In genomic region chr14:10430396-10431000, GRCm38 (mm10) we compare ENCODE assay signal across 24 mouse cellular contexts.
DNase-seq lines count a peak whose midpoint lies in the region; ATAC-seq and TF ChIP-seq lines count a peak whose summit lies in the region.
"Had no signal": no experiment of that assay in that cellular context is flagged by ENCODE, and none has a peak within 500 bp of the region (broad histone marks: within the 10 kb centered on the region; RNA-seq: fewer than 3 reads in every experiment).

No protein-coding gene starts in this region.

- no peak overlapping the region for H3K4me3 ChIP-seq in liver, postnatal 0 days (ENCODE audit: low read depth, low read length)
- no peak overlapping the region for H3K4me3 ChIP-seq in liver, embryonic 11.5 days (ENCODE audit: low read depth, low read length)
- H3K4me3 ChIP-seq in stomach, postnatal 0 days (ENCODE audit: low read depth, low read length) = no peak overlapping the region
- H3K4me3 ChIP-seq: forebrain, embryonic 10.5 days; heart, embryonic 12.5 days; midbrain, embryonic 12.5 days; myocyte; neural tube, embryonic 15.5 days had no signal

- WGBS in liver, postnatal 0 days (ENCODE audit: insufficient replicate concordance) = 29% methylated on average over 3 of the region's 3 CpGs
- WGBS in liver, embryonic 11.5 days = 61% methylated on average over 3 of the region's 3 CpGs
- 91% methylated on average over 3 of the region's 3 CpGs for WGBS in stomach, postnatal 0 days

- no peaks in the 10 kb centered on the region for H3K36me3 ChIP-seq in liver, postnatal 0 days (replicated peaks; ENCODE audit: insufficient read depth, low read length)
- H3K36me3 ChIP-seq in liver, embryonic 11.5 days (ENCODE audit: control insufficient read depth, insufficient read depth, low read length) = no peaks in the 10 kb centered on the region
- no peaks in the 10 kb centered on the region for H3K36me3 ChIP-seq in stomach, postnatal 0 days (ENCODE audit: control insufficient read depth, insufficient read depth, low read length)
- H3K36me3 ChIP-seq: forebrain, embryonic 10.5 days; heart, embryonic 12.5 days; midbrain, embryonic 12.5 days; neural tube, embryonic 15.5 days had no signal

- no peaks in the 10 kb centered on the region for H3K9me3 ChIP-seq in liver, postnatal 0 days (ENCODE audit: low read length)
- no peaks in the 10 kb centered on the region for H3K9me3 ChIP-seq in liver, embryonic 11.5 days (ENCODE audit: control insufficient read depth, low read length)
- no peaks in the 10 kb centered on the region for H3K9me3 ChIP-seq in stomach, postnatal 0 days (ENCODE audit: control insufficient read depth, low read length)
- H3K9me3 ChIP-seq: forebrain, embryonic 10.5 days; heart, embryonic 12.5 days; midbrain, embryonic 12.5 days; neural tube, embryonic 15.5 days had no signal

- no peaks in the 10 kb centered on the region for H3K27me3 ChIP-seq in liver, postnatal 0 days (ENCODE audit: insufficient read depth, low read length)
- no peaks in the 10 kb centered on the region for H3K27me3 ChIP-seq in liver, embryonic 11.5 days (replicated peaks; ENCODE audit: control insufficient read depth, insufficient read depth, low read length)
- H3K27me3 ChIP-seq in stomach, postnatal 0 days (ENCODE audit: control insufficient read depth, insufficient read depth, low read length) = no peaks in the 10 kb centered on the region
- H3K27me3 ChIP-seq: heart, embryonic 12.5 days; midbrain, embryonic 12.5 days; neural tube, embryonic 15.5 days had no signal

- H3K27ac ChIP-seq in liver, postnatal 0 days (ENCODE audit: low read depth) = peak overlapping the region; percentile 32; the same call in 1 of the 2 replicates
- H3K27ac ChIP-seq in liver, embryonic 11.5 days (ENCODE audit: low read depth, low read length) = no peak overlapping the region
- H3K27ac ChIP-seq in stomach, postnatal 0 days (replicated peaks) = no peak overlapping the region
- H3K27ac ChIP-seq: forebrain, embryonic 10.5 days; hindbrain, embryonic 14.5 days; kidney, postnatal 0 days; midbrain, embryonic 12.5 days; neural tube, embryonic 15.5 days had no signal

- H3K4me1 ChIP-seq in liver, postnatal 0 days (ENCODE audit: insufficient read depth) = 0 out of 2 replicates have a peak, but pooled peaks cover 3% of the 10 kb centered on the region
- H3K4me1 ChIP-seq in liver, embryonic 11.5 days (replicated peaks; ENCODE audit: control insufficient read depth, insufficient read depth, low read length) = no peaks in the 10 kb centered on the region
- no peaks in the 10 kb centered on the region for H3K4me1 ChIP-seq in stomach, postnatal 0 days (replicated peaks; ENCODE audit: control insufficient read depth, insufficient read depth)
- H3K4me1 ChIP-seq: forebrain, embryonic 10.5 days; heart, embryonic 12.5 days; midbrain, embryonic 12.5 days; neural tube, embryonic 15.5 days had no signal

- peak; percentile 40; the same call in 1 of the 2 replicates for TF ChIP-seq EP300 in liver, postnatal 0 days (IDR thresholded peaks at IDR 0.05; ENCODE audit: low read depth)
- no peak for TF ChIP-seq EP300 in stomach, postnatal 0 days (optimal IDR thresholded peaks at IDR 0.05)

- DNase-seq in liver, postnatal 0 days = no peak
- no peak for DNase-seq in liver, embryonic 11.5 days (ENCODE audit: low spot score)
- no peak for DNase-seq in stomach, postnatal 0 days (ENCODE audit: low spot score)
- no peak for DNase-seq in spleen, adult 18-20 months
- DNase-seq in spleen, adult 12 weeks (ENCODE audit: low spot score) = no peak
- DNase-seq: adrenal gland, postnatal 25 days; cerebellum, adult 18-20 months; cerebellum, postnatal 36 days; forebrain, postnatal 0 days; gastrocnemius, postnatal 36 days; layer of hippocampus, postnatal 36 days; lung, adult 18-20 months; lung, postnatal 14 days; right cerebral cortex, postnatal 14 days; thymus, postnatal 25 days had no signal

- peak; percentile 49 for ATAC-seq in liver, postnatal 0 days
- no peak for ATAC-seq in liver, embryonic 11.5 days (replicated peaks; ENCODE audit: low FRiP score)
- peak; percentile 85 for ATAC-seq in common myeloid progenitor, adult 5-6 weeks (replicated peaks; ENCODE audit: low read depth, poor library complexity, severe bottlenecking)
- peak; percentile 56; the same call in 1 of the 2 replicates for ATAC-seq in megakaryocyte-erythroid progenitor cell, adult 5-6 weeks (replicated peaks; ENCODE audit: low FRiP score, low TSS enrichment, poor library complexity, severe bottlenecking)
- no peak for ATAC-seq in stomach, postnatal 0 days (ENCODE audit: low FRiP score, low TSS enrichment)
- ATAC-seq: forebrain, postnatal 0 days had no signal

- no peak overlapping the region for H3K9ac ChIP-seq in liver, postnatal 0 days (replicated peaks)
- H3K9ac ChIP-seq in liver, embryonic 11.5 days (ENCODE audit: low read depth, low read length) = no peak overlapping the region
- H3K9ac ChIP-seq in stomach, postnatal 0 days (ENCODE audit: low read length) = no peak overlapping the region
- H3K9ac ChIP-seq: forebrain, postnatal 0 days; heart, embryonic 12.5 days; hindbrain, embryonic 14.5 days; midbrain, embryonic 12.5 days; neural tube, embryonic 15.5 days had no signal

- H3K4me2 ChIP-seq in liver, postnatal 0 days (ENCODE audit: low read depth, low read length) = 0 out of 2 replicates have a peak overlapping the region, but pooled peaks have one; percentile 15
- no peak overlapping the region for H3K4me2 ChIP-seq in liver, embryonic 11.5 days
- no peak overlapping the region for H3K4me2 ChIP-seq in stomach, postnatal 0 days (replicated peaks; ENCODE audit: low read depth)
- H3K4me2 ChIP-seq: heart, embryonic 12.5 days; hindbrain, embryonic 14.5 days; midbrain, embryonic 12.5 days; neural tube, embryonic 15.5 days had no signal

- TF ChIP-seq CTCF in liver, postnatal 0 days (IDR thresholded peaks at IDR 0.05; ENCODE audit: low read depth) = no peak
- no peak for TF ChIP-seq CTCF in stomach, postnatal 0 days (IDR thresholded peaks at IDR 0.05; ENCODE audit: low read depth)

Comparison
In these comparisons a context has a peak if more than half of its experiments do, and no peak if none do; other contexts are left out.
1. ATAC-seq: peak in liver, postnatal 0 days (single experiment), common myeloid progenitor, adult 5-6 weeks (single experiment) and megakaryocyte-erythroid progenitor cell, adult 5-6 weeks (single experiment); none in liver, embryonic 11.5 days (single experiment) and stomach, postnatal 0 days (single experiment).